Mouse (Mus musculus) left cerebral cortex, adult 18-20 months (tissue): ENCODE data around the gene Fam117b. TPM values are rescaled to one million over a fixed set of nuclear protein-coding genes. Genes with fewer than 3 reads are reported as not detected.

Source experiments
- DNase-seq, 2 experiments: peaks; one replicate each; pipeline ENCODE4 v3.0.0; 2021 to 2022; ENCODE audit warnings: low spot score in 2 of 2, mixed read lengths in 1 of 2
- total RNA-seq, 2 experiments: library from RNA; stranded (reverse); gene quantifications; 2 replicates each; pipeline ENCODE4 v1.2.3; 2021

Gene Fam117b
- total RNA-seq, 2 experiments from 2014 or later = 55.5 to 56.7 TPM

DNA sequence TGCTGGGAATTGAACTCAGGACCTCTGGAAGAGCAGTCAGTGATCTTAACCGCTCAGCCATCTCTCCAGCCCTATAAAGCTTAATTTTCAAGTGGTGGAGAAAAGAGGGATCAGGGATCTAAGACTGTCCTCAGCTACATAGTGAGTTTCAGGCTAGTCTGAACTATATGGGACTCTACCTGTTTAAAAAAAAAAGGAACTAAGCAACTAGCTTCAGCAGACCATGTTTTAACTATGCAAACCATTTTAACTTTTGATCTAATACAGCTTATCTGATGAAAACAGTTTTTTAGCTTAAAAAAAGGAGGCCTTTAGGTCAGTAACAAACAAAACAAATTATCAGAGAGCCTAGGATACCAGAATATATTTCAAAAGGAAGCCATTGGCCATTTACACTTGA lies 1.9 kb upstream of the Fam117b start:
- no peak for DNase-seq

DNA sequence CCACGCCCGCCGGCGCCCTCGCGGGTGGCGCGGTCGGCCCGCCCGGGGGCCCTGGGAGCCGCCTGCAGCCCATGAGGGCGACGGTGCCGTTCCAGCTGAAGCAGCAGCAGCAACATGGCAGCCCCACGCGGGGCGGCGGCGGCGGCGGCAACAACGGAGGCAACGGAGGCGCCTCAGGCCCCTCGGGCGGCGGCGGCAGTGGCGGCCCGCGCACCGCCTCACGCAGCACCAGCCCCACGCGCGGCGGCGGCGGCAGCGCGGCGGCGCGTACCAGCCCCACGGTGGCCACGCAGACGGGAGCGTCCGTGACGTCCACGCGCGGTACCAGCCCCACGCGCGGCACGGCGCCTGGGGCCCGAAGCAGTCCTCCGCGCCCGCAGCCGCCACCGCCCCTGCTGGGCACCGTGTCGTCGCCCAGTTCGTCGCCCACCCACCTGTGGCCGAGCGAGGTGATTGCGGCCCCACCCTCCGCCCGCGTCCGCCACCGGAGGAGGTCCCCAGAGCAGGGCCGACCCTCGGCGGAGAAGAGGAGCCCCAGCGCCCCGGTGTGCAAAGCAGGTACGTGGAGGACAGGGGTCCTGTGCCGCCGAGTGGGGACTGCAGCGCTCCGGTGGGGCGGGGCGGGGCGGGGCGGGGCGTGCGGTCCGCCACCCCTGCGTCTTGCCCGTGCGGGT lies 526 bp downstream of the Fam117b start:
- DNase-seq = peak; percentile 44 to 74

DNA sequence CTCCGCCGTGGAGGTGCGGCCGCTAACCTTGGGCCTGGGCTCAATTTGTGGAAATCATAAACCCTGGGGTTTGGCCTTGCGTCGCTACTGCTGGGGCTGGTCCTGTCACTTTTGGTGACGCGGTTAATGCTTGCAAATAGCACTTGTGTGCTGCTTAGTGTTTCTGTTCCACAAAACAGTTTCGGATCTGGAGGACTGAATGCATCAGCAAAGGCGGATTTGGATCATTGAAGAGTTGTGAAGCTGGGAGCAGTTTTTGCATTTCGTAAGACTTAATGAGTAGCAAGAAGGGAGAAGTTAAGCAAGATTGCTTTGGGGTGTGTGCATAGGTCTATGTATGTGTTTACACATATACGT lies 1.0 kb downstream of the Fam117b start:
- peak in 1 of 2 experiments; percentile 2 for DNase-seq

DNA sequence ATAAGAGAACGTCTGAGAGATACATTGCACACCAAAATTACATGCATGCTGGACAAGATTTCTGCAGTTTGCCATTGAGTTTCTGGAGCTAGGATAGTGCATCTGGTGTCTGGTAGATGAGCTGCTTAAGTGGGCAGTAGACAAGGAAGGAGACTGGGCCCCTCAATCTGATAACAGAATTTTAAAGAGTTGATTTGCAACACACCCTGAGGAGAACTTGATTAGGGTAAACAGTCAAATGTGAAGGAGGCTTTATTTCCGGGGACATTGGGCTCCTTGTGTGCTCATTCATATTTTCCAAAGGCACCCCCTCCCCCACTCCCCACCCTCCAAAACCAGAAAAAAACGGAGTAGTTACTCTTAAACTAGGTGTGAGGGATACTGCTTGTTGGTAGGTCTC lies 2.0 kb downstream of the Fam117b start:
- no peak for DNase-seq

DNA sequence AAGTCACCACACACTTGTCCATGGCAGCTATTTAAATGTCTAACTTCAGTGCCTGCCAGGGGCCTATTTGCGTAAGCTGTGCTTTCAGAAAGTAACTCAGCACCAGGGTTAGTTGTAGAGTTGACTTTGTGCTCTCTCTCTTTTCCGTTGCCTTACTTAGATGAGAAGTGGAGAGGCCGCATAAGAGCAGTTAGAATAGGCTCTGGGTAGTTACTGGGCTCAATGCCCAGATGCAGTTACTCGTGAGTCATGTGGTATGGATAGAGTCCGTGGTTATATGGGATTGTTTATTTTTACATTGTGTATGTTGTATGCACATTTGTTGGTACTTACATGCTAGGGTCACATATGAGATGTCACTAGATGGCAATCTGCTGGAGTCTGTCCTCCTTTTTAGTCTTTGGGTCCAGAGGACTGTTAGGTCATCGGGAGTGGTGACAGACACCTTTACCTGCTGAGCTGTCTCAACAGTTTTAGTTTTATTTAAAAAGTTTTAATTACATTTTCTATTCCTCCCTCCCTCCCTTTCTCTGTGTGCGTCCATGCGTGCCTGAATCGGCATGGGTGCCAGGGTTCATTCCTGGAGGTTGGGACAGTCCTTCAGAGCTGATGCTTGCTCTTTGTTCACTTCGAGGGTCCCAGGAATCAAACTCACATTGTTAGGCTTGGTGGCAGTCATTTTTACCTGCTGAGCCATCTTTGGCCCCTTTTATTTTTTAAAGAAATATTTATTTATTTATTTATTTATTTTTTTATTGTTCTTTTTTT lies 3.2 kb downstream of the Fam117b start:
- DNase-seq = no peak

DNA sequence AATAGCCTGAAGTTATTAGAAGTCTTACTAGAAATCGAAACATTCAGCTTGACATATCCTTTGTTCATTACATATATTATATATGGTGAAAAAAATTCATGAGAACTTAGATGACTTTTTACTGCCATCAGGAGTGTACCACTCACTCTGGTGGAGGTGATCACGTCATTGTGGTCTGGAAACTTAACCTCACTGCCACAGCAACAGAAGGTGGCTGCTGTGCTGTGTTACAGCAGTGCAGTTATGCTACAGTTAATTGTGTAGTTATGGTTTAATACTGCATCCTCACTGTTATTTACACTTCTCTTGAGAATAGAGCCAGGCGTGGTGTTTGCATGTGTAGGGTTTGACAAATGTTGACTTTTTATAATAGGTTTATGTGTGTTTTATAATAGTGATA lies 4.6 kb downstream of the Fam117b start:
- no peak for DNase-seq

DNA sequence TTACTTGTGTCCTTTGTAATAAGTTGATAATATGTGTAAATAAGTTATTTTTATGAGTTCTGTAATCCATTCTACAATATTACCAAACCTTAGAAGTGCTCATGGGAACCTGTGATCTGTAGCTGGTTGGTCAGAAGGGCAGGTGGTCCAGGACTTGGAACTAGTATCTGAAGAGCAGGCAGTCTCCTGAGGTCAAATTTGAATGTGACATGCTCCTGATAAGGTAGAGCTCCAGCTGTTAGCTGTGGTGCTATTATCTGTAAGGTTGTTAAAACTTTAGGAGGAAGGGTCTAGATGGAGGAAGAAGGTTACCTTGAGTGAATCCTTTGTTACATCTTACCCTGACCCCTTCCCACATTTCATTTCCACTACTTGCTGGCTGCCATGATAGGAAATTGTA lies 5.3 kb downstream of the Fam117b start:
- DNase-seq = no peak

DNA sequence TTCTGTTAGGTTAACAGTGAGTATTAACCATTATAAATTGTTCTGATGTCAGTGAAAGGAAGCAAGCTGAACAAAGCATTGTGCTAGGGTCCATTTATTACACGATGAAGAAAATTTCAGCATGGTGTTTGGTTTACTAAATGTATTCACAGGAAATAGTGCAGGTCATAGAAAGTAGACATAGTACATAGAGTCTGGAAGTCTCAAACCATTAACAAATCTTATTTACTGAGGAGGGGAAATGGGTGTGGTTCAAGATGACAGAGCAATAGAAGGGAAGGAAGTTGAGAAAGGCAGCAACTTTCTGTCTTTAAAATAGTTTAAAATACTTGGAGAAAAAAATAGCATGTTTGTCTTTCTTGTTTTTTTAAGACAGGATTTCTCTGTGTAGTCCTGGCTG lies 10.4 kb downstream of the Fam117b start:
- no peak for DNase-seq

DNA sequence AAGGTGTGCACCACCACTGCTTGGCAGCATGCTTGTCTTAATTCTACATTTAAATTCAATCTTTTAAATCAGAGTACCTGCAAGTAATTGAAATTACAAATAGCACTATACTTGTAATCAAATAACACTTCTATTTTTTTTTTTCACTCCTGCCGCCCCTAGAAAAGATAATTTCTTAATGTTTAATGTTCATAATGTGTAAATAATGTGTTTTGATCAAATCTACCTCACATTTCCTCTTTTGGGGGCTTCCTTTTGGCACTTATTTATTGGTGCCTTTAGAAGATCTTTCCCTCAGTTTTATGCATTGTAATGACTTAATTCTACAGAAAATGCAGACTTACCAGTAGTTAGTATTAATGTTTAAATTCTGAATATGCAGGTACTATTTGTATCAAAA lies 10.9 kb downstream of the Fam117b start:
- no peak for DNase-seq

DNA sequence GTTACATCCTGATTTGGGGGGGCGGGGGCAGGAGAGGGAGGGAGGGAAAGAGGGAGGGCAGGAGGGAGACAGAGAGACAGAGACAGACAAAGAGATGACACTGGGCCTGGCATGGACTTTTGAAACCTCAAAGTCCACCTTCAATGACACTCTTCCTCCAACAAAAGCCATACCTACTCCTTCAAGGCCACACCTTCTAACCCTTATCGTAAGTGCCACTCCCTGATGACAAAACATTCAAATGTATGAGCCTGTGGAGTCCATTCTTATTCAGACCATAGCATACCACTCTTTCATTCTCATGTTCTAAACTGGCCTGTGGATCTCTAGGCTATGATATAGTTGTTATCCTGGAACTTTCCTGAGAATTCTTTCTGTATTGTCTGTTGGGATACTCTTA lies 11.6 kb downstream of the Fam117b start:
- no peak for DNase-seq

DNA sequence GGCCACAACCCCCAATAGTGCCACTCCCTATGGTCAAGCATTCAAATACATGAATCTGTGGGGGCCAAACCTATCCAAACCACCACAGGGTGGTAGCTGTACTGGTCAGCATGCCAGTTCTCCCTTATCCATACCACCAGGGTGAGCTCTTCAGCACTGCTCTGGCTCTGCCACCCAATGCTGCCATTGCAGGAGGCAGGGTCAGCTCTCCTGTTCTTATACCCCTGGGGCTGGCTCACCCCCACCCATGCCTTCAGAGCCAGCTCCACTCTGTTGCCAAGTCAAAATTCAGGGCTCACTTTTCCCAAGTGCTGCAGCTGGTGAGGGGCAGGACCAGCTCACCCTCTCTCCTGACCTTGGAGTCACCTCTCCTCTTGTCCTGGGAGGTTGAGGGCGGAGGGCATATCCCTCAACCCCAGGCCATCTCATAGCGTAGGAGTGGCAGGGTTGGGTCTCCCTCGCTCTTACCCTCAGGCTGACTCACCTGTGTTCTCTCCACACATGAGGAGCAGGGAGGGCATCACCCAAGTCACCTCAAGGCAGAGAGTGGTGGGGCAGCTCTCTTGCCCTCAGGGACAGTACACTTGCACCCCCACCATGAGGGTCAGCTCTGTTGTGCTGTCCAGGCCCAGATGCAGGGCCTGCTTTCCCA lies 13.3 kb downstream of the Fam117b start:
- no peak for DNase-seq

DNA sequence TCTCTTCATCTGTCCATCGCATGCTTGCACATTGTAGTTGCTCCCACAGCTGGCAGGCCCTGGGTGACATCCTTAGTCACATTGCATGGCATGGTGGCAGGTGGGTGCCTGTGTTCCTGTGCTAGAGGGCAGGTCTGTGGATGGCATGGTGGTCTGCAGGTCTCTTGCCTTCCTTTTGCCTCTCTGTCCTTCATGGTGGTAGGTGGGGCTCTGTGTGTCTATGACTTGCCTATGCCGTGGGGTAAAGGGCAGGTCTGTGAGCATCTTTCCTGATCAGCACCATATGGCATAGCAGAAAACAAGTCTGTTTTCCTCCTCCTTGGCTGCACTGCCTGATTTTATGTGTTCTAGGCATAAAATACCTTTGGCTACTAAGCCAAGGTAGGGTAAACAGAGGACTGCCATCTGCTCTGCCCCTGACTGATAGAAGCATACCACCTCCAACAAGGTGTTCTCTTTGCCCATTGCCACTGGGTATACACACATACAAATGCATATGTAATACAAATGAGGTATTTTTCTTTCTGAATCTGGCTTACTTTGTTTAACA lies 14.4 kb downstream of the Fam117b start:
- no peak for DNase-seq

DNA sequence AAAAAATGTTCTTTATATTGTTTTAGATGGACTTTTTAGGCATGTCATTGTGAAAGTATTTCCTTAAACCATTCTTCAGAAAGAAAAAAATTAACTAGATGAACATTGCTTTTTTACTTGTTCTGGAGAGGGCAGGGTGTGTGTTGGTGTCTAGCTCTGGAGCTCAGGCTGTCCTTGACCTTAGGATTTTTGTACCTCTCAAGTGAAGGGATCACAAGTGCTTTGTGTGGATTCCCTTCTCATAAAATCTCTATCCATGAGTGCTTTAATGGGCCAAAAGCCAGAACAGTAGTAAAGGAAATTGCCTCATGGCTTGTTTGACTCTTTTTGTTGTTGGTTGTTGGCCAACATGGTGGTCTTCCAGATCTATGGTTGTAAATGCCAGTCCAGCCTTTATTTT lies 18.1 kb downstream of the Fam117b start:
- DNase-seq = no peak

DNA sequence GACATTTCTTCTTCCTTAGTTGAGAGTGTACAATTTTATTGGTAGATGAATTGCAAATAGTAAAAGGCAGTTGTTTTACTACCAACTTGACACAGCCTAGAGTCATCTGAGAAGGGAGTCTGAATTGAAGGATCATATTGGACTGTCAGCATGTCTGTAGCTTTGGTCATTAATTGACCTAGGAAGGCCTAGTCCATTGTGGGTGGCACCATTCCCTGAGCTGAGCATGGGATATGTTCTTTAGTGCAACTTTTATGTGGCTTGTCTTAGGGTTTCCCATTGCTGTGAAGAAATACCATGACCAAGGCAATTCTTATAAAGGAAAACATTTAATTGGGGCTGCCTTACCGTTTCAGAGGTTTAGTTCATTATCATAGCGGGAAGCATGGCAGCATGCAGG lies 20.2 kb downstream of the Fam117b start:
- no peak for DNase-seq

DNA sequence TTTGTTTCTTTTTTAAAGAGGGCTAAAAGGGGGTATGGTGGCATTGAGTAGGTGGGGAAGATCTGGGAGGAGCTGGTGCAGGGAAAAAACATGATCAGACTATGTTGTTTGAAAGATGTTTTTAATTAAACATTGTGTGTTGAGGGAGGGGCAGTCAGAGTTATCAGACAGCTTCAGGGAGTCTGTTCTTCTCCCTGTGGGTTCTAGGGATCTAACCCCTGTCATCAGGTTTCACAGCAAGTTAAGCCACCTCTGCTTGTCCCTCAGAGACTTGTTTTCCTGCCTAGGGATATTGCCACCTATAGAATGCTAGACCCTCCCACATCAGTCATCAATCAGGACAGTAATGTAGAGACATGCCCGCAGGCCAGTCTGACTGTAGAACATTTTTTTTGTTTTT lies 28.3 kb downstream of the Fam117b start:
- DNase-seq = no peak

DNA sequence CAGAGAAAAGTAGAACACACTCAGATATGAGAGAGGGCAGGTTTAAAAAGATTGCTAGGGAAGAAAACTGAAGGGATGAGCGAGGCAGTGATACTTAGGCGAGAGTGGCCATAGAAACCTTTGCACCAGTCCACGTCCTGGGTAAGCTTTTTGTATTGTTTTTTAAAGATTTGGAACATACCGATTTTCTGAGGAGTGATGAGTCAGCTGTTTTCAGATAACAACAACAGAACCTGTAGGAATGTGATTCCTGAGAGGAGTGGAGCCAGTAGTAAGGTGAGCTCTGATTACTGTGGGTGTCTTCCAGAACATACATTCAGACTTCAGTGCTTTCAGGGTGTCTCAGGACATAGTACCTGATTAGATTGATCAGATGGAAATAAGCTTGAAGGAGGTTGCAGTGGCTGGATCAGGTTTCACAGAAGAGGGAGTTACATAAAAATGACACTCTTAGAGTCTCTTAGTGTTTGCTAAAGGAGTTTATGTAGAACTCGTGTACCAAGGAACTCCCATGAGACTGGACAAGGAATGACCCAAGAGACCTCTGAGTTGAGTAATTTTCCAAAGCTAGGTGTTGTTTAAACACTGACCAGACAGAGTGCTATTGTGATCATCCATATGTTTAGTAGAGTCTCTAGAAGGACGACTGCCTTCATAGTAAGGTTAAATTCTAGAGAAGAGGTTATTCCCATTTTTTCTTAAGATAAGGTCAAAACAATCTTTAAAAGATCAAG lies 29.4 kb downstream of the Fam117b start:
- DNase-seq = no peak

DNA sequence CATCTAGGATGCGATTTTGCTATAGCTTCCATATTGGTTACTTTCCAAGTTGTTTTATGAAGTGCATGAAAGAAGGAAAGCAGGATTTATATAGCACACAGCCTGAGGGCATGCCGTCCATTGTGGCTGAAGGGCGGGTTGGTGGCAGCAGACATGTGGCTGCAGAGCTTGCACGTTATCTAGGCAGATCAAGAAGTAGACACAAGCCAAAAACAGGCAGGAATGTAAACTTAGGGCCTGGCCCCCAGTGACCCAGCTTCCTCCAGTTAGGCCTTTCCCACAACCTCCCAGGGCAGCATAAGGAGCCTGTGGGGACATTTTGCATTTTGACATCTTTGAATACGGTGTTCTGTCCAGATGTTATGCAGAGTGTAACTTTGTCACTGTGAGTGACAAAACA lies 31.0 kb downstream of the Fam117b start:
- no peak for DNase-seq

DNA sequence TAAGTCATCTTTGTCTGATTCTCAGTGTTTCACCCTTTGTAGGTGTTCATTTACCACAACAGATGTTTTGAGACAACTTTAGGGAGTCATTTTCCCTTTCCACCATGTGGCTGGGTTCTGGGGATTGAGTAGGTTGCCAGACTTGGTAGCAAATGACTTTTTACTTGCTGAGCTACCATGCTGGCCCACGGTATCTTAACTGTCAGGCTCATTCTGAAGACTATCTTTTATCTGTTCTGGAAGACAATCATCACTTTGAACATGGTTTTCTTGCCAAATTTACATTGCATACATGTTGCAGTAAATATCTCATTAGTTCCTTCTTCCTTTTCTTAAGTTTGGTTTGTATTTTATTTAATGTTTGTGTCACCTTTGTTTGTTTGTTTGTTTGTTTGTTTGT lies 33.2 kb downstream of the Fam117b start:
- DNase-seq = no peak

DNA sequence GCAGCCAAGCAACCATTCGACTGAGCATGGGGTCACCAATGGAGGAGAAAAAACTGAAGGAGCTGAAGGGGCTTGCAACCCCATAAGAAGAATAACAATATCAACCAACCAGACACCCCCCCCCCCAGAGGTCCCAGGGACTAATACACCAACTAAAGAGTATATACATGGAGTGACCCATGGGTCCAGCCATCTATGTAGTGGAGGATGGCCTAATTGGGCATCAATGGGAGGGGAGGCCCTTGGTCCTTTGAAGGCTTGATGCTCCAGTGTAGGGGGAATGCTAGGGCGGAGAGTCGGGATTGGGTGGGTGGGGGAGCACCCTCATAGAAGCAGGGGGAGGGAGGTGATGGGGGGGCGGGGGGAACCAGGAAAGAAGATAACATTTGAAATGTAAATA lies 34.7 kb downstream of the Fam117b start:
- DNase-seq = no peak

DNA sequence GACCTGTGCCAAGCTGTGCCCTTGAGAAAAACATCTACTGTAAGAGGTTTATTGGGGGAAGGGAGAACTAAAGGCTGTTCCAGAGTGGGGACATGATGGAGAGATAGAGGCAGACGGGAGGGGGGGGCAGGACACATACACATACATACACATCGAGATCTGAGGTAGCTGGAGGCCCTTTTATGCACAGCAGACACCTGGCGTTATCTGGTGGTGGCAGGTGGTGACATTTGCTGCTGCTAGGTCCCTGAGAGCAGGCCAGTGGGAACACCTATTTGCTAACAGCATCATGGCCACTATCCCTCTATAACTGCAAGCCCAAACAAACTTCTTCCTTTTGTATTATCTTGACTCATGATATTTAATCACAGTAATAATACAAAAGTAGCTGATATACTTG lies 44.4 kb downstream of the Fam117b start:
- DNase-seq = no peak

DNA sequence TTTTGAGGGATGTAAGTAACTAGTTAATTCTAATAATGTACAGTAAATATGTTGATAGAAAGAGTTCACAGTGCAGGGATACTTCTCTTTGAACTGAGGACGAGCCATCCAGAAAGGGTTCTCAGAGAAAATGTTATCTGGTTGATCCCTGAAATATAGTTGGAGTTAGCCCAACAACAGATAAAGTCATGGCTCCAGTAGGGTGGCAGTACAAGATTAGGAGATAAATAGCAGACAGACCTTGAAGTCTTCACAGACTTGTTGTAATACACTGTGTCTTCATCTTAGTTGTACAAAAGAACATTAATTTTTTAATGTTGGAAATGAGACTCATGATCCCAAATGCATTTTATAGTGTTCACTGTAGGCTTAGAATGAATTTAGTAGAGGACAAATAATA lies 47.1 kb downstream of the Fam117b start:
- no peak for DNase-seq
